Mouse (Mus musculus) spleen, adult 12 weeks (tissue): ENCODE measurements around the gene E4f1.
A peak's percentile ranks its signal among the peaks of the same experiment; 100 is the strongest.
"Not testable (repeated sequence)": the region's sequence is repeated elsewhere in the genome, so short reads cannot be mapped to it uniquely, and the experiment has no call there.

Experiments used
- DNase-seq: peaks from one replicate; pipeline ENCODE4 v3.0.0; 2022; ENCODE audit warnings: low spot score

E4f1 gene

DNA sequence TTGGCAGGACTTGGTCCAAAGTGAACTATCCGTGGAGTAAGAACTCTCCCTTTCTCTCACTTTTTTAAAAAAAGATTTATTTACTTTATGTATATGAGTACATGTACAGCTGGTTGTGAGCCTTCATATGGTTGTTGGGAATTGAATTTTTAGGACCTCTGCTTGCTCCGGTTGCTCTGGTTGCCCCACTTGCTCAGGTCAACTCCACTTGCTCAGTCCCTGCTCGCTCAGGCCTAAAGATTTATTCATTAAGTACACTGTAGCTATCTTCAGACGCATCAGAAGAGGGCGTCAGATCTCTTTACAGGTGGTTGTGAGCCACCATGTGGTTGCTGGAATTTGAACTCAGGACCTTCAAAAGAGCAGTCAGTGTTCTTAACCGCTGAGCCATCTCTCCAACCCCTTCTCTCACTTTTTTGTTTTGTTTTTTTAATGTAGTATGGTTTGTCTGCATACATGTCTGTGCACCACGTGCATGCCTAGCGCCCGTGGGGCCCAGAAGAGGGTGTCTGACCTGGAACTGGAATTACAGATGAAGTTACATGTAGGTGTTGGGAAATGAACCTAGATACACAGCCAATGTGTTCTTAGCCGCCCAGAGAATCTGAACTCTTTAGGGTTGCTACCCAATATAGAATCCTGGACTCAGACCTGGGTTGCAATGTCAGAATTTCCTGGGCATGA lies 14.4 kb downstream of the E4f1 start:
- not testable (repeated sequence) for DNase-seq

GRCm38 (mm10) chr17:24454756-24455522 lies 15.2 kb downstream of the E4f1 start:
- peak; percentile 97 for DNase-seq

- no peak for DNase-seq
These were observed 15.8 kb downstream of the E4f1 start for GRCm38 (mm10) chr17:24454218-24454755.

DNA sequence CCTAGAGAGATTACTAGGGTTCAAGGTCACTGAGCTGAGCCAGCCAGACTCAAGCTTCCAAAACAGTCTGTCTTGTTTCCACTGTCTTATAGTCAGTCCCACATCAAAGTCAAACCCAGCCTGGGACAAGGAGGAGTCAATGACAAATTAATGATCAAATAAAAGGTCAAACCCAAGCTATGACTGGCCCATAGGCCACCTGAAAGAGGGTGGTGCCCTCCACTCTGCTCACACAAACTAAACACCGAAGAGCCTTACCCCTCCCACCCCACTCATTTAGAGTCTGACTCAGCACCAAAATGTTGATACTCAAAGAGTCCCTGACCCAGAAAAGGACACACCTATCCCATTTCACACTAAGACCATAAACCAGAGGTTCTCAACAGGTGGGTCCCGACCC lies 16.7 kb downstream of the E4f1 start:
- DNase-seq: peak; percentile 32

DNA sequence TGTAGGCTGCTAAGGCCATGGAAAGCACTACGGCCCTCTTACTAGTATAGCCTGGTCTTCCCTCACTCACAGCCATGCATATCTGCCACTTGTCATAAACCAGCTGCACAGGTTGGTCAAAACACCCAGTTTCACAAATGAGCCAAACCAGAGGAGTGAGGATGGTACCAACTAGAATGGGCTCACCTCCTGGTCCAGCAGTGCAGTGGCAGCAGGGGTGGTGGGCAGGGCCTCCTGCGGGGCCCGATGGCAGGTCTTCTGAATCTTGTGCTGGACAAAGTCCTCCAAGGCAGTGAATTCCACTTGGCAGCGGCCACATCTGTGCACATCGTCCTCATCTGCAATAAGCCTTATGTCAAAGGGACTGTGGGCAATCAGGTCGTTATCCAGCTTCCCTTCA lies 18.9 kb downstream of the E4f1 start:
- no peak for DNase-seq

- DNase-seq: no peak
These were observed 20.6 kb downstream of the E4f1 start for GRCm38 (mm10) chr17:24449507-24449906.

GRCm38 (mm10) chr17:24446590-24446989 lies 23.5 kb downstream of the E4f1 start:
- DNase-seq: no peak

GRCm38 (mm10) chr17:24443409-24443808 lies 26.7 kb downstream of the E4f1 start:
- no peak for DNase-seq

GRCm38 (mm10) chr17:24442632-24443155 lies 27.4 kb downstream of the E4f1 start, which contains the start of gene Dnase1l2:
Gene Dnase1l2 (minus strand): TSS chr17:24443105.
- no peak for DNase-seq

- DNase-seq: no peak
These were observed 28.0 kb downstream of the E4f1 start for GRCm38 (mm10) chr17:24442107-24442506.

DNA sequence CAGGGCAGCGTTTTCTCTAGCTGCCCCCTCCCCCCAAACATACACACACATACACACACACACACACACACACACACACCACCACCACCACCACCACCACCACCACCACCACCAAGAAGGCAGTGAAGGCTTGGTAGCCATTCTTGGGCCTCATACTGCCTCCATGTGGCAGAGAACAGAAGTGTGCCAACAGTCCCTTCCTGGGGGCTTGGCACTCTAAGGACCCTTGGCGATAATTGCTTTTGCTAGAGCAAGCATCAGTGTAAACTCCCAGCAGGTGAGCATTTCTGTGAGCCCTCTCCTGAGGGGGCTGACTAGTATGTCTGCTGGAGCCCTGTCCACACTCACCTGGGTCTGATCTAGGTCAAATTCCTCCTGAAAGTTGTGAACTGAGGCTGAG lies 29.0 kb downstream of the E4f1 start:
- DNase-seq: no peak

DNA sequence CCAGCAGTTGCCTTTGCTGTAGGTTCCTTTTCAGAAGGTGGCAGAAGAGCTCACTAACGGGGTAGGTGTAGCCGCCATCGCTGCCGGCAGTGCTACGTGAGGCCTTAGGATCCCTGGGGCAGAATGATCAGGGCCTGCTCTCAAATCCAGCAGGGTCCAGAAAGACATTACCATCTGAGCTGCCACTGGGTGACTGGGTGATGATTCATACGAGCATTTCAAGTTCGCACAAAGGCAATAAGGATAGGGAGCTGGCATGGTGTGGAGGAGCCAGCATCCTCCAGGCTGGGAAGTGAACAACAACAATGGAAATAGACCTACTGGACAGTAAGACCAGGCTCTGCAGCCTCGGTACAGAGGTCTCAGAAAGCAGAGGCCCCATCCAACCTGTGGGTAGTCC lies 29.7 kb downstream of the E4f1 start:
- no peak for DNase-seq

- peak; percentile 29 for DNase-seq
These were observed 33.1 kb downstream of the E4f1 start for GRCm38 (mm10) chr17:24437016-24437415.

GRCm38 (mm10) chr17:24429201-24429983 lies 40.7 kb downstream of the E4f1 start:
- no peak for DNase-seq

GRCm38 (mm10) chr17:24427170-24427557 lies 42.9 kb downstream of the E4f1 start:
- no peak for DNase-seq

- peak; percentile 87 for DNase-seq
These were observed 43.5 kb downstream of the E4f1 start, which contains the start of gene Eci1 for GRCm38 (mm10) chr17:24426471-24427169. Gene Eci1 (plus strand): TSS chr17:24426641.

DNA sequence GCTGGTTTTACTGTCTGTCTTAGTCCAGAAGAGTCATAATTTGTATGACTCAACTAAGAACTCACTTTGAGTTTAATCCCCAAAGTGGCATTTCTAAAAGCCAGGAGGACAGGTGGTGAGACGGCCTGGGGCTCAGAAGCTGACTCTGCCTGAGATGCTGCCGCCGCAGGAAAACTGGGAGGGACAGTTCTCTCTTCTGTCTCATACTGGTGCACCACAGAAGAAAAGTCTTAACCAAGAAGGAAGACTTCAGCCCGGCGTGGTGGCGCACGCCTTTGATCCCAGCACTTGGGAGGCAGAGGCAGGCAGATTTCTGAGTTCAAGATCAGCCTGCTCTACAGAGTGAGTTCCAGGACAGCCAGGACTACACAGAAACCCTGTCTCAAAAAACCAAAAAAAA lies 44.2 kb downstream of the E4f1 start:
- no peak for DNase-seq

GRCm38 (mm10) chr17:24425326-24425725 lies 44.8 kb downstream of the E4f1 start:
- not testable (repeated sequence) for DNase-seq

GRCm38 (mm10) chr17:24424489-24424888 lies 45.6 kb downstream of the E4f1 start:
- DNase-seq: no peak

GRCm38 (mm10) chr17:24423114-24423513 lies 47.0 kb downstream of the E4f1 start:
- DNase-seq: no peak

DNA sequence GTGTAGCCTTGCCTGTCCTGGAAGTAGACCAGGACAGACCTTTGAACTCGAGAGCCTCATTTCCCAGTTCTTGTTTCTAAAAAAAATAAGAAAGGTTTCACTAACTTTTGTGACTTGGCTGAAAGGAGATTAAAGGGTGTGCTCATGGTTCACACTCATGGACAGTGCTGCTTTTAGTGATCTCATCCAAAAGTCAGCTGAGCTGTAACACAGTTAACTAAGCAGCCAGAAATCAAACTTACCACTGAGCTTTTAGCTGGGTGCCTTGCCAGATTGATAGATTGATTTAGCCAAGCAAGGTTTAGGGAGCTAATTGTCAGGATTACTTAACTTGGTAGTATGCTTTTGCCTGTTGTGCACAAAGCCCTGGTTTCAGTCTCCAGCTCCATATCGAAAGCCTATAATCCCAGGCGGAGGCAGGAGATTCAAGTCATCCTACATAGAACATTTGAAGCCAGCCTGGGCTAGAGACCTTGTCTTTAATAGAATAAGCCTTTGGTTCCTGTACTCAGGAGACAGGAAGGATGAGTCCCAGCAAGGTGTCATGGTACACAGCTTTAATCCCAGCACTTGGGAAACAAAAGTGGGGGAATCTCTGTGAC lies 54.0 kb downstream of the E4f1 start:
- no peak for DNase-seq
